Mouse (Mus musculus) heart, embryonic 16.5 days (tissue): ENCODE measurements around the gene Ralgps1. TPM values are rescaled to one million over a fixed set of nuclear protein-coding genes. Genes with fewer than 3 reads are reported as not detected.
"Not testable (repeated sequence)": the region's sequence is repeated elsewhere in the genome, so short reads cannot be mapped to it uniquely, and the experiment has no call there.

Experiments
- ATAC-seq: fragments of 200-750 bp; cut with Nextera tagmentation; replicated peaks from 2 replicates; pipeline ENCODE4 v1.8.0; 2017; ENCODE audit warnings: moderate number of reproducible peaks; ENCODE audit not compliant: insufficient read depth, low FRiP score; ENCODE audit errors: extremely low read depth
- H3K27ac ChIP-seq: fragments of 300-500 bp; sonication (generic); 2 replicates; pipeline ENCODE4 v1.5.1; 2014; ENCODE audit warnings: mild to moderate bottlenecking, low read length, control low read depth, moderate library complexity
- H3K27me3 ChIP-seq: fragments of 300-500 bp; sonication (generic); 2 replicates; pipeline ENCODE4 v1.6.1; 2014; ENCODE audit warnings: low read length, mixed read lengths; ENCODE audit not compliant: control insufficient read depth, insufficient read depth
- H3K36me3 ChIP-seq: fragments of 300-500 bp; sonication (generic); 2 replicates; pipeline ENCODE4 v1.6.1; 2014; ENCODE audit not compliant: control insufficient read depth, insufficient read depth
- H3K4me1 ChIP-seq: fragments of 300-500 bp; sonication (generic); 2 replicates; pipeline ENCODE4 v1.6.1; 2014; ENCODE audit warnings: low read length, mixed read lengths; ENCODE audit not compliant: control insufficient read depth, insufficient read depth
- H3K4me2 ChIP-seq: fragments of 300-500 bp; sonication (generic); 2 replicates; pipeline ENCODE4 v1.6.1; 2014; ENCODE audit warnings: low read depth, mild to moderate bottlenecking, control low read depth, low read length
- H3K4me3 ChIP-seq: fragments of 300-500 bp; sonication (generic); 2 replicates; pipeline ENCODE4 v1.5.1; 2014; ENCODE audit warnings: mild to moderate bottlenecking, control low read depth, low read length
- H3K9ac ChIP-seq: fragments of 300-500 bp; sonication (generic); 2 replicates; pipeline ENCODE4 v1.6.1; 2014; ENCODE audit warnings: low read length, control low read depth
- H3K9me3 ChIP-seq: fragments of 300-500 bp; sonication (generic); replicated peaks from 2 replicates; pipeline ENCODE4 v1.6.1; 2016; ENCODE audit warnings: low read length; ENCODE audit not compliant: control insufficient read depth
- WGBS: fragments of 180-500 bp; shearing (Covaris S2); extraction: QIAGEN DNeasy Blood & Tissue Kit; methylation state at CpG from one replicate; pipeline ENCODE4 v1.1.7; 2014; 5-methylcytosine and 5-hydroxymethylcytosine counted together
- polyA plus RNA-seq: library from polyadenylated mRNA; unstranded; fragments of >200 nt; fragmentation: Nextera tagmentation; extraction: Ambion mirVana; gene quantifications from 2 replicates; pipeline ENCODE4 v1.2.1, GENCODE M21; 2015

Ralgps1 gene
- polyA plus RNA-seq, 1 experiment from 2014 or later = 4.6 TPM

DNA sequence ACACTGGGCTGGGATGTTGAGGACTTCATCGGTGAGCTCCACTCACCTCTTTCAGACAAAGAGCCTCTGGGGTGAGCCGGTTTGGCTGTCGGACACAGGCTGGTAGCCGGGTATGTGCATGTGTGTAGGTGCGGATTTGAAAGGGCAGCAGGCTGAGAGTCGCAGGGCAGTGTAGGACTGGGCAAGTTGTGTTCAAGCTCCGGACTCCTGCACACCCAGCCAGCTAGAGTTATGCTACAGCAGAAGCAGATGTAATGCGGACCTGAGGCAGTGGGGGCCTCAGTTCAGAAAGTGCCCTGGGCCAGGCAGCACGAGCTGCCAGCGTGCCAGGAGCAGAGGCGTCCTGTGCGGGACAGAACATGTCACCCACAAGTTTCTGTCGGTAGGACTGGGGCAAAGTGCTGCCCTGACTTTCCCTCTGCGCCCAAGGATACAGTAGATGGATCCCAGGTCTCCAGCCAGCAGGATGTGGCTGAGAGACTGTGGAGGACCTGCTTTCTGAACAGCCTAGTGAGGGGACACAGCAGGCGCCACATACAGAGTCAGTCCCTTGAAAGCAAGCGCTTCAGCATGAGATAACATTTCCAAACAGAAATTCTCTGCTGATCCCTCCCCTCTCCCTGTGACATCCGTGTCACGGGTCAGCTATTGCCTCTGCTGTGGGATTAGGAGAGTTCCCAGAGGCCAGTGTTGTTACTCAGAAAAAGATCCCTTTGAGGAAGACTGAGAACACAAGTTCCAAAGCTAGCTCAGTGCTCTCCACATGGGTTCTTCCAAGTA, 154.5 kb downstream of the Ralgps1 start:
- H3K9ac ChIP-seq = peak overlapping the region; percentile 80
- WGBS = 7% methylated on average over 18 of the region's 18 CpGs

GRCm38 (mm10) chr2:33215700-33216509, 155.4 kb downstream of the Ralgps1 start, which contains the start of gene Angptl2:
Angptl2 (plus strand) TSS chr2:33216069.
- peak within 1 kb of the TSS; percentile 86 for H3K27ac ChIP-seq
- ATAC-seq = peak; percentile 94
- no peaks in the 10 kb centered on the region for H3K9me3 ChIP-seq
- peak within 1 kb of the TSS; percentile 68 for H3K4me2 ChIP-seq
- no peaks in the 10 kb centered on the region for H3K36me3 ChIP-seq
- WGBS = 2% methylated on average over 22 of the region's 22 CpGs
- peak within 1 kb of the TSS; percentile 61 for H3K4me3 ChIP-seq
- H3K9ac ChIP-seq = peak within 1 kb of the TSS; percentile 80
- H3K4me1 ChIP-seq = peaks cover 35% of the 10 kb centered on the region
- H3K27me3 ChIP-seq = no peaks in the 10 kb centered on the region

More for the DNA sequence above, 154.5 kb downstream of the Ralgps1 start:
- H3K4me3 ChIP-seq = peak overlapping the region; percentile 61
- H3K27ac ChIP-seq = peak overlapping the region; percentile 86
- no peak for ATAC-seq
- H3K27me3 ChIP-seq = no peaks in the 10 kb centered on the region
- no peaks in the 10 kb centered on the region for H3K9me3 ChIP-seq
- peaks cover 41% of the 10 kb centered on the region for H3K4me1 ChIP-seq
- no peaks in the 10 kb centered on the region for H3K36me3 ChIP-seq
- H3K4me2 ChIP-seq = peak overlapping the region; percentile 68

- peak overlapping the region; percentile 62 for H3K9ac ChIP-seq
- peaks cover 31% of the 10 kb centered on the region for H3K4me1 ChIP-seq
- H3K27ac ChIP-seq = peak overlapping the region; percentile 86
- no peaks in the 10 kb centered on the region for H3K9me3 ChIP-seq
- WGBS = 61% methylated on average over 5 of the region's 5 CpGs
- no peaks in the 10 kb centered on the region for H3K36me3 ChIP-seq
- H3K4me2 ChIP-seq = peak overlapping the region; percentile 68
- ATAC-seq = no peak; the same call in 1 of the 2 replicates
- peak overlapping the region; percentile 61 for H3K4me3 ChIP-seq
- no peaks in the 10 kb centered on the region for H3K27me3 ChIP-seq
These were observed 156.0 kb downstream of the Ralgps1 start for GRCm38 (mm10) chr2:33215177-33215699.

GRCm38 (mm10) chr2:33211263-33211662, 160.0 kb downstream of the Ralgps1 start:
- 83% methylated on average over 11 of the region's 11 CpGs for WGBS
- H3K36me3 ChIP-seq, H3K9me3 ChIP-seq, ATAC-seq, H3K4me2 ChIP-seq, H3K4me3 ChIP-seq, H3K27me3 ChIP-seq, H3K9ac ChIP-seq, H3K27ac ChIP-seq: not testable (repeated sequence)
- H3K4me1 ChIP-seq = peaks cover 21% of the 10 kb centered on the region

GRCm38 (mm10) chr2:33210841-33211240, 160.4 kb downstream of the Ralgps1 start:
- WGBS = 71% methylated on average over 2 of the region's 2 CpGs
- Histone ChIP-seq H3K9ac (no peak overlapping the region), H3K4me3 (no peak overlapping the region), H3K36me3 (no peaks in the 10 kb centered on the region), H3K4me2 (no peak overlapping the region), H3K27me3 (no peaks in the 10 kb centered on the region), H3K4me1 (peaks cover 22% of the 10 kb centered on the region), H3K9me3 (no peaks in the 10 kb centered on the region), H3K27ac (no peak overlapping the region)
- no peak for ATAC-seq

DNA sequence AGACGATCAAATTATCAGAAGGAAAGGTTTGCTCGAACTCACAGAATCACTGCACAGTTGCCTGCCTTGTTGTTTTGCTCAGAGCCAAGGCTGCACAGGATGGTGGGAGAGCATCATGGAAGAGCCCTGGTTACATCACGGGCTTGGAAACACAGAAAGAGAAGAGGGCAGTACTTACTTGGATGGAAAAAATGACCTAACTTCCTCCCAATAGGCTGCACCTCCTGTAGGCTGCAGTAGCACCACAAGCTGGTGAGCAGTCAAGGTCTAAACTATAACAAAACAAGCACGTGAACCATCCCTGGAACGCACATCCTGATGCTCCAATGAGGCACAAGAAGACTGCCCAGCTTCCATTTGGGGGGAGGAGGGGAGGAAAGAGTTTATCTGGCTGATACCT, 163.2 kb downstream of the Ralgps1 start:
- Histone ChIP-seq H3K4me2 (no peak overlapping the region), H3K27me3 (no peaks in the 10 kb centered on the region), H3K27ac (no peak overlapping the region; the same call in 1 of the 2 replicates), H3K9ac (no peak overlapping the region), H3K4me3 (no peak overlapping the region), H3K36me3 (no peaks in the 10 kb centered on the region), H3K4me1 (peaks cover 42% of the 10 kb centered on the region), H3K9me3 (no peaks in the 10 kb centered on the region)
- ATAC-seq = no peak
- WGBS = 61% methylated on average over 5 of the region's 5 CpGs

GRCm38 (mm10) chr2:33207069-33207468, 164.2 kb downstream of the Ralgps1 start:
- peaks cover 52% of the 10 kb centered on the region for H3K4me1 ChIP-seq
- H3K27me3 ChIP-seq = no peaks in the 10 kb centered on the region
- no peaks in the 10 kb centered on the region for H3K9me3 ChIP-seq
- H3K9ac ChIP-seq = peak overlapping the region; percentile 38; the same call in 1 of the 2 replicates
- H3K4me2 ChIP-seq = no peak overlapping the region
- peak overlapping the region; percentile 72 for H3K27ac ChIP-seq
- no peaks in the 10 kb centered on the region for H3K36me3 ChIP-seq
- ATAC-seq = no peak
- 21% methylated on average over 4 of the region's 4 CpGs for WGBS
- no peak overlapping the region for H3K4me3 ChIP-seq

GRCm38 (mm10) chr2:33205939-33206525, 165.3 kb downstream of the Ralgps1 start:
- Histone ChIP-seq H3K9ac (no peak overlapping the region), H3K27ac (peak overlapping the region; percentile 76; the same call in 1 of the 2 replicates), H3K4me2 (no peak overlapping the region), H3K4me3 (no peak overlapping the region), H3K9me3 (no peaks in the 10 kb centered on the region), H3K4me1 (peaks cover 61% of the 10 kb centered on the region), H3K27me3 (no peaks in the 10 kb centered on the region), H3K36me3 (no peaks in the 10 kb centered on the region)
- 61% methylated on average over 14 of the region's 14 CpGs for WGBS
- no peak for ATAC-seq
